Mouse (Mus musculus): ENCODE measurements around the gene Gbx1.
"Not testable (repeated sequence)": the region's sequence is repeated elsewhere in the genome, so short reads cannot be mapped to it uniquely, and the experiment has no call there.

Gene Gbx1

DNA sequence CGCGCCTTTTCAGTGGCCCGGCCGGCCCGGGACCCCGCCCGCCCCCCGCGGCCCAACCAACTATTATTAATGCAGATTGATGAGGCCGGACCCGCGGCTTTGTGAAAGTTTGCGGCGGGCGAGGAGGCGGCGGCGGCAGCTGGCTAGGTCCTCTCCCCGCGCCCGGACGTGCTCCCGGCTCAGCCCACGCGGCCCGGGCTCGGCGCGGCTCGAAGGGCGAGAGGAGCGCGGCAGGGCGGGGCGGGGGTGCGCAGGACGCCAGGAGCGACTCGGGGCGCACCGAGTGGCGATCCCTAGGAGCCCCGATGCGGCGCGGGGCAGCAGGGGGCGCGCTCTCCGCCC lies at the start of gene Gbx1:
Gbx1 (minus strand) TSS at position 314 of the 342 bp plus-strand sequence.
- peak; percentile 56 to 67 for DNase-seq

DNA sequence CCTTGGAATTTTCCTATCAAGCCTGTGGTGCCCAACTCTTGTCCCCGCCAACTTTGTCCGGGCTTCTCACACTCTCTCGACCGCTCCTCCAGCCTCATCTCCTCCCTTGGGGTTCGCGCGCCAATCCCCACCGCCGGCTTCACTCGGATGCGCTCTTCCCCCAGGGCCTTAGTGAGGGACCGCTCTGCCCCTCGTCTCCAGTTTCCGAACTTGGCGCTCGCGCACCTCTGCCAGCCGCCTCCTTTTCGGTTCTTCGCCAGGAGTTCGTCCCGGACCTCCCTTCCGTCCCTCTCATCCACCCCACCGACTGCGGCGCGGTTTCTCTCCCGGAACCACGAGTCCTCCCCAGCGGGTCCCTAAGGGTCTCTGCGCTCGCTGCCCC lies 49.8 kb upstream of the Gbx1 start:
- no peak for DNase-seq

DNA sequence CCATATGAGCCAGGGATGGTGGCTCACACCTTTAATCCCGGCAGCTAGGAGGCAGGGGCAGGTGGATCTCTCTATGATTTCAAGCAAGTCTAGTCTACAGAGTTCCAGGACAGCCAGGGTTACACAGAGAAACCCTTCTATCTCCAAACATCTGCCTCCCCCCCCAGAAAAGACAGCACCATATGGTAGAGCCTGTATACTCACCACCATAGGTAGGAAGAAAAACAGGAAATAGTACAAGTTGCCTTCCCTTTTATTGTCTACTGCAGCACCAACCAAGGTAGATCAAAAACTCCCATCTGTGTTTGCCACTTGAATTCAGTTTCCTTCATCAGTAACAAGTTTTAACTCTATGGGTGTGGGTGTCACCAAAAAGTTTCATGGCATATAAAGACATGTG lies 48.9 kb upstream of the Gbx1 start:
- no peak for DNase-seq

DNA sequence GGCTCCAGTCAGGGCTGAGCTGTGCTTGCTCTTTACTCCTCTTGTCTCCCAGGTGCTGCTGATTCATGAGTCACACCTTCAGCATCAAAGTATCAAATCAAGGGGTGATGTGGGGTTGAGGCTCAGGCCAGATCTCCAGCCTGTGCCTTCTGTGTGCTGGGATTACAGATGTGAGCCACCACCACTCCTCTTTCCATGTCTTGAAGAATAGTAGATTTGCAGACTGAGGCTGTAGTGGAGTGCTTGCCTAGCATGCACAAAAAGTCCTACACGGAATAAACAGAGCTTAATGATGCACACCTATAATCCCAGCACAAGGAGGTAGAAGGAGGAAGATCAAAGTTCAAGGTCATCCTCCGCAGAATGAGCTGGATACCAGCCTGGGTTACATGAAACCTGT lies 29.7 kb upstream of the Gbx1 start, which contains the start of gene 4931409K22Rik:
4931409K22Rik (minus strand) TSS at position 101 of the 400 bp plus-strand sequence.
- no peak for DNase-seq

DNA sequence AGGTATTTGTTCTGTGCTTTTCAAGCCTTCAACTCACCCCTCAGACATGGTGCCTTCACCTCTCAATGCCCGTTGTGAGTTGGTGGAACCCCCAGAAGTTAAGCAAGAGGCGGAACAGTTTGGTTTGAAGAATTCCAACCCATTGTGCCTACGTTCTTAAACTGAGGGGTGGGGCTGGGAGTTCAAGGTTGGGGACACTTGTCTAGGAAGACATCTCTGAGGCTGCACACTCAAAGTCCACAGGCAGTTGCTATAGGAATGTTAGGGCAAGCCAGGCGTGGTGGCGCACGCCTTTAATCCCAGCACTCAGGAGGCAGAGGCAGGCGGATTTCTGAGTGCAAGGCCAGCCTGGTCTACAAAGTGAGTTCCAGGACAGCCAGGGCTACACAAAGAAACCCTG lies 28.3 kb upstream of the Gbx1 start:
- DNase-seq, result not testable (repeated sequence)

DNA sequence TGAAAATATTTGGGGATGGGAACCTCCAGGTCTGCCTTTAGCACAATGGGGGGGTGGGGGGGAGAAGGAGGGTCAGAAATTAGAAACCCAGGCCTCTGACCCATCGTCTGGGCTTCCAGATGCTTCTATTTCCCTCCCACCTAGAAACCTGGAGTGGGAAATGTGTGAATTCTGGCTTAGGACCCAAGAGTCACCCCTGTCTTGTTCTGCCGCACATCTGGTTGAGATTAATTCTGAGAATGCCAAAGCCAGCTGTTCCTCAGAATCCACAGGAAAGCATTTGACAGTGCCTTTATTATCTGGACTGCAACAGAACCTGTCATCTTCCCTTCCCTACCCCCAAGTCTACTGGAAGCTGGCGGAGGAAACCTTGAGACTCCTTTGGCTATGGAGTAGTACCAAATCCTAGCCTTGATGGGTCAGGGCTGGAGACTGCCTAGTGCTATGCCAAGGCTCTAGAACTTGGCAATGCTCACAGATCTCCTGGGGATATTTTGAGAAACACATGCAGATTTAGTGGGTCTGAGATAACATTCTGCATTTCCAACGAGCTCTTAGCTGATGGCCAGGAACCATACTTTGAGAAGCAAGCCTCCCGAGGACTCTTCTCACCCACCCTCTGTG lies 26.7 kb upstream of the Gbx1 start:
- no peak for DNase-seq

DNA sequence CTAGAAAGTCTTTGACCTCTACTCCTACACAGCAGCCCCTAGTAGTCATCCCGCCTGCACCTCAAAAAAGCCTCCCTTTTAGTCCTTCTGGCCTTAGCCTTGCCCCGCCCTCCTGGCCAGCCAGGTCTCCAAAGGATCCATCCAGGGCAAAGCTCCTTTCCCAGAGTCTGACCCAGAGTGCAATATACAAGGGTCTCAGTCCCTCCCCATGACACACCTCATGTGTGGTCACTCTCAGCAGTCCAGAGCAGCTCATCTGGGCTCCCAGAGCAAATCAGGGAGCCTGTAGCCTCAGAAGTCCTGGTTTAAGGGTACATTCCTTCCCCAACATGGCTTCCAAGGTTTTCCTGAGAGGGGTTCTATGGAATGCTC lies 24.3 kb upstream of the Gbx1 start:
- no peak for DNase-seq

DNA sequence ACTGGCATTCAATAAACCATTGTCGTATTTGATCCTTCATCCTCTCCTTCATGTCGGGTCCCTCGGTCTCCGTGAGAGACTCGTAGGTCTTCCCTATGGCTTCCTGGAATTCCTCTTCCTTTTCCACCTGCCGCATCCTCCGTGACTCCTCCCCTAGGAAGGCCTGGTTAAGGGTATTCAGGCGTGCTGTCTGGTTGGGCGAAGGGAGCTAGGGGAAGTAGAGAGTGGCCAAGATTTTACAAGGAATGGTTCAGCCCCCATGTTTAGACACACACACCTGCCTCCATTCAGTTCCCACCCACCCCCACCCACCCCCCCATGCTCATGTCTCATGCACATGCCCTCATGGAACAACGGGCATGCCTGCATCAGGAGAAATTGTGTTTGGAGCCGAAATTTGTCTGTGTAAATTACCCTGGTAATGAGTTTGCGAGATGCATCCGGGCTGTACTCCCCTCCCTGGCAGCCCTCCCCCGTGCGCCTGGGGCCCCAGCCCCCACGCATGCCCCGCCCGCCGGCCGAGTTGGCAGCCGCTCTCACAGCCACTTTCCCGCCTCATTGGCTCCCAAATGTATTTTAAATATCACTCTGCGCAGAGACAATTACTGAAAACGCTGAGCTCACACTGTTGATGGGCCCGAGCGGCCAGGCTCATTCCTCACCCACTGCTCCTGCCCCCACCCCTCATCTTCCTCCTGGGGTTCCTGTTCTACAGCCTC lies 23.8 kb upstream of the Gbx1 start:
- DNase-seq, result peak; percentile 79 to 85

DNA sequence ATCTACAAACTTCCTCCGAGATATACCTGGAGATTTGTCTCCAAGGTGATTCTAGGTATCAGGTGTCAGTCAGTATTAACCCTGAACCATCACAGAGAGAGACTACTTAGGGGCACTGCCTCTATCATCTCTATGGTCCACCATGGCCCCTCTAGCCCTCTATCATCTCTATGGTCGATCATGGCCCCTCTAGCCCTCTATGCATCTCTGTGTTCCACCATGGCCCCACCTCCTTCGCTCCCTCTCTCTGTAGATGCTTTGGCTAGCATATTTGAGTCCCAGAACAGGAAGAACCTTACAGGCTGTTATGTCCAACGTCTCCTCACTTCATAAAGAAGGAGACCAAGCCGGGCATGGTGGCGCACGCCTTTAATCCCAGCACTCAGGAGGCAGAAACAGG lies 15.6 kb upstream of the Gbx1 start:
- DNase-seq, result no peak

DNA sequence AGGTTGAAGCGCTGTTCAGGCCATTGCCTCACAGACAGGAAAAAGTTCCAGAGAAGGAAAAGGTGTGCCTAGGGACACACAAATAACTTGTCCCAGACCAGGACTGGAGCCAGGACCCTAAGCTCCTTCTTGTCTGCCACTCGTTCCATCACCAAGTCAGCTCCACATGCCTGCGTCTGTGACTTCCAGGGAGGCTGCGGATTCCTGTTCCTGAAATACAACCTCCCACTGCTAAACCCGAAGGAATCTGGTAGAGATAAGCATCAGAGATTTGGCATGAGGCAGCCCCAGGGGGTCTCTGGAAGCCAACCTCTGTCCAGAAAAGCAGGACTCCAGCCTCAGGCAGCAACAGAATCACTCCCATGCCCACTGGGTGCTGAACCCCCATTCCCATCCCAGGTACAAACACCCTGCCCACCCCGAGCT lies 14.2 kb upstream of the Gbx1 start:
- peak; percentile 21 to 32 for DNase-seq

DNA sequence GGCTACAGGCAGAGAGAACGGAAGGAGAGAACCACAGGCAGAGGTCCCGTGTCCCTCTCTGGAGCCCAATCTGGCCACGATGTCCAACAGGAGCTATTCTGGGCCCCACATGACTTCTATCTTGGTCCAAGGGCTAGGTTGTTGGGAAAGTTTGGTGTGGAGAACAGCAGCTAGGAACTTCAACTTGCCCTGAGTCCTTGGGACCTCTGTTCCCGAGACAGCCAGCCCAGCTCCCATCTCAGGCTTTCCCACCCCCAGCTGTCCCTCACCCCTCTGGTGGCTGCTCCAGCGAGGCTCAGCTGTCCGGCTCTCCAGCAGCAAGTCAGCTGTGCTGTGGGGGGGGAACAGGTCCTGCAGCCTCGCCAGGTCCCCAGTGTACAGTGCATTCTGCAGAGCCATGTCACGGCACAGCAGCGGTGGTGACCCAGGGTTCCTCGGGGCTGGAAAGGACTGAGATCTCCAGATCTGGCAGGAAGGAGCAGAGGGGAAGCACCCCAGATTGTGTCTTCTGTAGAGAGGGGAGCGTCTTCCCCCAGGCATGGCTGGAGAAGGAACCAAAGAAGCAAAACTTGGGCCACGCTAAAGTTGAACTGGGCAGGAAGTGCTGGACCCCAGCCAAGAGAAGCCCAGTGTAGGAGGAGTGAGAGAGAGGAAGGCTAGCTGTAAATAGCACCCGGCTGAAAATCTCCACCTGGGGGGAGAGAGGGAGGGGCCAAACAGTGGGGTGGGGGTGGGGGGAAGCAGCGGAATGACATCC lies 13.6 kb upstream of the Gbx1 start, which contains the start of gene Asb10:
Asb10 (minus strand) TSS at position 592 of the 757 bp plus-strand sequence.
- peak; percentile 82 to 87 for DNase-seq

DNA sequence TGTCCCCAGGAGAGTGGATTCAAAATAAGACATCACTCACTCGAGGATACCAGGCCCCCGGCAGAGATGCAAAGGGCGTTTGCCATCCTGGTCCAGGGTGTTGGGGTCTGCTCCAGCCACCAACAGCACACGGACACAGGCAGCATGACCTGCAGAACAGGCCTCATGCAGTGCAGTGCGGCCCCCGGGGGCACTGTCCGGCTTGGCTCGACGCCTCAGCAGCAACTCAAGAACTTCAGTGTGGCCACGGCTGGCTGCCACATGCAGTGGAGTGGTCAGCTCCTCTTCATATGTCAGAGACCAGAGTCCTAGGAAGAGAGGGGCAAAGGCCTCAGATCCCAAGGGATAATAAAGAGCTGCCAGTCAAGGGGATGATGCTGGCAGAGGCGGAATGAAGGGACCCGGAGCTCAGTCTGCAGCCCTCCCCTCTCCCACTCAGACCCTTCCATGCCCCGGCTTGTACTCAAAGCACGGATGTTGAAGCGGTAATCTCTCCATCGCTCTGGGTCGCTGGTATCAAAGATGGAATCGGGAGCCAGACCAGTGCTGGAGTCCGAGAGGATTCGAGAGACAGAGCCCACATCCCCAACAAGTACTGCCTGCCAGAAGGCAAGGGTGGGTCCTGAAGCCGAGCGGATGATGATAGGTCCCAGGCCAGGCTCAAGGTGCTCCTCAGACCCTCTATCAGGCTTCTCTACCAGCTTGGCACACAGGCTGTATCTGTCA lies 12.7 kb upstream of the Gbx1 start:
- peak in 1 of 2 experiments; percentile 31 for DNase-seq

DNA sequence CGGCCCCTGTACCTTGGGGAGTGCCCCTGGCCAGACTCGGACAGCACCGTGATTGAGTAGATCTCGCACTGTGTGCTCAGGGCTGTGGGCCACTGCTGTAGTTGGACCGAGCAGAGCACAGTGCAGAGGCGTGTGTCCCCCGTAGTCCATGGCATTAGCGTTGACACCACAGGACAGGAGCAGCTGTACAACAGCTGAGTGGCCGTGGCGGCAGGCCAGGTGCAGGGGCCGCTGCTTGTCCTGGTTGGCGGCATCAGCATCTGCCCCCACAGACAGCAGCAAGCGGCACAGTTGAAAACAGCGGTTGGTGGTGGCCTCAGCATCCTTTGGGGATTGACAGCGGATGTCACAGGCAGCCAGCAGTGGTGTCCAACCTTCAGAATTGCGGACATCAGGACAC lies 10.6 kb upstream of the Gbx1 start:
- peak; percentile 30 to 47 for DNase-seq

DNA sequence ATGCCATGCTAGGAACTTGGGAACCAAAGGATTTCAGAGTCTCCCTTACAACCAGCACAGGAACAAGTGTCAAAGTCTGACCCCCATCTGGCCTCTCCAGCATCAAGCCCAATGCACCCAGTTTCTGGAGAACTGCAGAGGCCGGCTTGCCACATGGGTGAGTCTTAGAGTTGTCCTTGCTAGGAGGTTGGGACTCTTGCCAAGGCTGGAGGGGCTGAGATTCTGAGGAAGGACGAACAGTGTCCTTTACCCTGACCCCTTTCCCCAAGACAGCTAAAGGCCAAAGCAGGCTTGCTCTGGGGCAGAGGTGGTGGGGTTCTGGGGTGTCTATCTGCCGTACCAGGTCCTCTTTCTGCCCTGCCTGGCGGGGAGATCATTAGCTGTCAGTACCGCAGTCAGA lies 9.5 kb upstream of the Gbx1 start:
- DNase-seq, result no peak

DNA sequence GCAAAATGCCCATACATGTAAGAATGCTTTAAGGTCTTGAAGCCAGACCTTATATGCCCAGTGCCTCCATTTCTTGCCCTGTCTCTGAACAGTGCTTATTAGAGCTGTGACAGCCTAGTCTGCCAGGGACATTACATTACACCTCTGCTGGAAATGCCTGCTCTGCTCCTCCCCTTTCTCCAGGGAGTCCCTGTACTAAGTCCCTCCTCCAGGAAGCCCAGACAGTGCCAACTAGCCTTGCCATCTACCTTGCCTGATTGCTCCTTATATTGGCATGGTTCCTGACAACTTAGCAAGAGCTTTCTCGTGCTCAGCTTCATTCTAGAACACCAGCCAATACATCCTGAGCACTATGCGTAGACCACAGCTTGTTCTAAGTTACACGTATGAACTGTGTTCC lies 8.7 kb upstream of the Gbx1 start:
- no peak for DNase-seq

DNA sequence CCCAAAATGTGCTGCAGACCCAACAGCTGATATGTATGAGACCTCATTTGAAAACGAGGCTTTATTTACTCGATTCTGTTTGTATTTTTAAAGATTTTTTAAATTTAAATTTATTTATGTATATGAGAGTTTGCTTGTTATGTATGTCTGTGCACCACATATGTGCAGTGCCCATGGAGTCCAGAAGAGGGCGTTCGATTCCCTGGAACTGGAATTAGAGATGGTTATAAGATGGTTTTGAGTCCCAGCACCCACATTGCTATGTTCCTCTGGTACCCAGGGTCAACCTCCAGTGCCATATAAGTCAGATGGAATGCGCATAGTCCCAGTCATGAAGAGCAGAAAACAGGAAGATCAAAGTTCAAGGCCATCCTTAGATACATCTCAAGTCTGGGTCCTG lies 7.3 kb upstream of the Gbx1 start:
- DNase-seq, result peak; percentile 45 to 46

DNA sequence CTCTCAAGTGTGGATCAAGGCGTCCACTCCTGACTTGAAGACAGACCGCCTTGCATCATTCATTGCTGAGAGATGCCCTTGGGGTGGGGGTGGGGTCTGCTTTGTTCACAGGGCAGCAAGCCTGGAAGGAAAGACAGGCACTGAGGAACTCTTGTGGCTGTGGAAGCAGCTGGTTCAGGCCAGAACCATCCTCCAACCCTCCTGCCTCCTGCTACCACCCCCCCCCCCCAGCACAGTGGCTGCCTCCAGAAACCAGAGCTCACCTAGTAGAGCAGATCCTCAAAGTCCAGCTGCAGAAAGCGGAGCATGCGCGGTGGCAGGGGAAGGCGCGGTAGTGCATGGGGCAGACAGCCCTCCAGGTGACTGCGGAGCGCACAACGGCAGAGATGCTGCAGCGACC lies 6.4 kb upstream of the Gbx1 start:
- no peak for DNase-seq

DNA sequence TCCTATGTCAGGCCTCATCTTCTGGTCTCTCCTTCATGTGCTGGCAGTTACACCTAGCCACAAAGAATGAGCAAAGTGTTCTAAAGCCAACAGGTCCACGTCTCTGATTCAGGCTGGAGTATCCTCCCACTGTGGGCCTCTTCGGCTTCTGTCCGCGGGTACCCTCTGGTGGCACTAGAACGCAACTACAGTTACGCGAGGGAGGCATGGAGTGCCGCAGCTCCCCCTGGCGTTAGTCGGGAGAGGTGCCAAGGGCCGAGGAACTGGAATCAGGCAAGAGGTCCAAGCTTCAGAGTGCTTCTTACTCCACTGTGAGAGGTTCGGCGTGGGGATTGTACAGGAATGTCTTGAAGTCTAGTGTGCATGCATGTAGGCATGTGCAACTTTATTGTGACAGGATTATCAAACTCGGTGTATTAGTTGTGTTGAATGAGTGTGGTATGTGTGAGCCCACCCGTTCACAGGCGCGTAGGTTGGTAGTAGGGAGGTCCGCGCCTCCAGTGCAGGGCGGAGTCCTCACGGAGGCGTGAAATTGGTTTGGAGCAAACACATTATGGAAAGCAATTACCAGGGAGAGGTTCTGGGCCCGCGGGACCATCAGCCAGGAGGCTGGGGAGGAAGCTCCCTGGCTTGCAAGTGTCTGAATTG lies 3.2 kb upstream of the Gbx1 start:
- peak; percentile 95 to 96 for DNase-seq

DNA sequence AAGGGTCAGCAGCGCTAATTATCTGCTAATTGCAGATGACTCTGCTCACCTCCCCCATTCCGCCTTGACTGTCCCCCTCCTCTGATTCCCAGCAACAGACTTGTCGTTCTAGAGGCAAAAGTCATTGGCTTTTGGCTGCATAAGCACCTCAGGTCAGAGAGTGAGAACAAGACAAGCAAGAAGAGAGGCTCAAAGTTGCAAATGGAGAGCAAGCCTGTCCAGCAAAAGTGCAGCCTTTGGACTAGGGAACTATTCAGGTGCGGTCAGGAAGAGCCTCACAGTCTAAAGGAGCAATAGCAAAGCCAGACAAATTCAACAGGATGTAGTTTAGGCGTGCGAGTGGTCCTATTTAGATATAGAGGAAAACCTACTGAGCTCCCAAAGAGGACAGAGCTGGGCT lies 778 bp upstream of the Gbx1 start:
- no peak for DNase-seq

DNA sequence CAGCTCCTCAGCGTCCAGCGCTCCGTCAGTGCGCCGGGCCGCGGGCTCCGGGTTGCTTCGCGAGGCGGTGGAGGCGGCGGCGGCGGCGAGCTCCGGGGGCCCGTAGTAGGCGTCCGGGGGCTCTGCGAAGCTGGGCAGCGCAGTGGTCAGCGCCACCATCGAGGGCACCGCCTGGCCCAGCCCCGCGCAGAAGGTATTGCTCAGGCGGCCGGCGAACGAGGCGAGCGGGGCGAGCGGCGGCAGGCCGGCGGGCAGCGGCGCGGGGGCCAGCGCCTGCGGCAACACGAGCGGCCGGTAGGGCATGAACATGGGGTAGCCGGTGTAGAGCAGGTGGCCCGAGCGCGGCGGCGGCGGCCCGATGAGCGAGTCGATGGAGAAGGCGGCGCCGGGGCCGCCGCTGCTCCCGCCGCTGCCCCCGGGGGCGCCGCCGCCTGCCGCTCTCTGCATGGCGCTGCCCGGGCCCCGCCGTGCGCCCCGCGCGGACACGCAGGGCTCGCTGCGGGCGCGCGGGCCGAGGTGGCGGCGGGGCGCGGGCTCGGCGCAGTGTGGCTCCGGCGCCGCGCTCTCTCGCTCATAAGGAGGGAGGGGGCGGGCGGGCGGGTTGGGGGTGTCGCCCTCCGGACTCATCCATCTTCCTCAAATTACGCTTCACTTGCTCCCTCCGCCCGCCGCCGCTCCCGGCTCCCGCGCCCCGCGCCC lies 663 bp downstream of the Gbx1 start:
- peak; percentile 29 to 50 for DNase-seq

DNA sequence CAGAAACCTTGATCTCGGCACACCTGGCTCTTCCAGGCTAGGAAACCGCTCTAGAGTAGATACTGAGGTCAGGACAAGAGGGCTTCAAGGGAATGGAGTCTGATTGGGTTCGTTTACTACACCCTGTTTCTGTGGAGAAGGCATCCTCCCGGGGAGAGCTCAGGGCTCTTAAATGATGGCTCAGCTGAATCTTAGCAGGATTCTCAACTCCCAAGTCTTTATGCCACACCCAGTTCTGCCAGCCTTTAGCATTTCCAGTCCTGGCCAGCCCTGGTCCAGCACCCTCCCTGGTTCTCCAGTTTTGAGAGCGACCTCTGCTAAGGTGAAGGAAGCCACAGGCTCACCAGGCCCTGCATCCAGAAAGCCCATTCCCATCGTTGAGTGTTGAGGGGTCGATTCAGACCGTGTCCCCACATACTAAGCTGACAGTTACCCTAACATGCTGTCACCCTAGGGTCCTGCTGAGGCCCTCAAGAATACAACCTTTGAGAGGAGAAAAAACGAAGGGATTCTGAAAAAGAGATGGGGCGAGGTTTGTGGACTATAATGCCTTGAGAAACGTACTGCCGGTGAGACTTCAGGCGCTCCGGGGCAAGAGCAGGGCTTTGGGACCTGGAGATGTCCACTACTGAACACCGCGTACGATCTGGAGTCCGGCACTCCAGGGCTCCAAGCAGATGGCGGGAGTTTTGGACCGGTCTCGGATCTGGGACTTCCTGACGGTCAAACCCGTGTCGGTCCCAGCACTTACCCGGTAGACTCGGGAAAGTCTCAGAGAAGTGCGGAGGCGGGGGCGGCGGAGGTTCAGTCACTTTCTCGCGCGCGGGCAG lies 1.4 kb downstream of the Gbx1 start:
- peak; percentile 45 to 49 for DNase-seq

Measured in kidney, postnatal 4 days (tissue).